Mouse (Mus musculus) left cerebral cortex, postnatal 10 days (tissue): ENCODE data around the gene Notch3. TPM values are rescaled to one million over a fixed set of nuclear protein-coding genes. Genes with fewer than 3 reads are reported as not detected.
"Not testable (repeated sequence)": the region's sequence is repeated elsewhere in the genome, so short reads cannot be mapped to it uniquely, and the experiment has no call there.

Experiments used
- DNase-seq, 2 experiments: peaks; one replicate each; pipeline ENCODE4 v3.0.0; 2021 to 2022; ENCODE audit warnings: low spot score in 2 of 2, mixed read lengths in 1 of 2; ENCODE audit errors: extremely low spot score in 1 of 2
- intact Hi-C: fragments of 180-260 bp; cut with DNase I; formaldehyde crosslinking; loops from one replicate; pipeline ENCODE4 v1.15.1; 2025
- total RNA-seq, 2 experiments: library from RNA; stranded (reverse); gene quantifications; 2 replicates each; pipeline ENCODE4 v1.2.3; 2021

The Notch3 gene
- total RNA-seq, 2 experiments from 2014 or later: 18.3 to 18.5 TPM

DNA sequence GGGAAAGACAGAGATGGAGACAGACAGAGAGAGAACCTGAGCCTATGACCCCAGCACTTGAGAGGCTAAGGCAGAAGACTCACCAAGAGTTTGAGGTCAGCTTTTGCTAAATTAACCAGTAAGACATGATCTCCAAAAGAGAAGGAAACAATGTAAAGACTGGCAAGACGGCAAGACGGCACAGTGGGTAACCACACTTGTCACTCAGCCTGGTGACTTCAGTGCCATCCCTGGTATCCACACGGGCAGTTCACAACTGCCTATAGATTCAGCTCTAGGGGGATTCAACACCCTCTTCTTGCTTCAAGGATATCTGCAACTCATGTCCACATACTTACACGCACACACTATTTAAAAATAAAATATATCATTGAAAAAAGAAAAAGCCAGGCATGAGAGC is 43.1 kb downstream of the Notch3 start:
- intact Hi-C loops: no loop called here
- DNase-seq: no peak

DNA sequence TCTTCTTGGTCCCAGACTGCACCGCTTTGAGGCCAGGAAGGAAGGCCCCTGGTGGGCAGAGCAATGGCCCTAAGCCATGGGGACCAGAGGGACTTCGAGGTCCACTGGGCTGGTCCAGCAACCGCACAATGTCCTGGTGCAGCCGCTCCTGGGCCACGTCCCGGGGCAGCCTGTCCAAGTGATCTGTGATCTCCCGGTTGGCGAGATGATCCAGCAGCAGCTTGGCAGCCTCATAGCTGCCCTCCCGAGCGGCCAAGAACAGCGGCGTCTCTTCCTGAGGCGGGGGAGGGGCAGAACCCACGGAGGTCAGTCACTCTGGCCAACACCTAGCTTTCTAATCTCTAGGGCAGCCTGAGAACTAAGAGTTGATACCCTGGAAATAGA is 44.1 kb downstream of the Notch3 start:
- intact Hi-C loops: no loop called here
- peak in 1 of 2 experiments; percentile 55 for DNase-seq

DNA sequence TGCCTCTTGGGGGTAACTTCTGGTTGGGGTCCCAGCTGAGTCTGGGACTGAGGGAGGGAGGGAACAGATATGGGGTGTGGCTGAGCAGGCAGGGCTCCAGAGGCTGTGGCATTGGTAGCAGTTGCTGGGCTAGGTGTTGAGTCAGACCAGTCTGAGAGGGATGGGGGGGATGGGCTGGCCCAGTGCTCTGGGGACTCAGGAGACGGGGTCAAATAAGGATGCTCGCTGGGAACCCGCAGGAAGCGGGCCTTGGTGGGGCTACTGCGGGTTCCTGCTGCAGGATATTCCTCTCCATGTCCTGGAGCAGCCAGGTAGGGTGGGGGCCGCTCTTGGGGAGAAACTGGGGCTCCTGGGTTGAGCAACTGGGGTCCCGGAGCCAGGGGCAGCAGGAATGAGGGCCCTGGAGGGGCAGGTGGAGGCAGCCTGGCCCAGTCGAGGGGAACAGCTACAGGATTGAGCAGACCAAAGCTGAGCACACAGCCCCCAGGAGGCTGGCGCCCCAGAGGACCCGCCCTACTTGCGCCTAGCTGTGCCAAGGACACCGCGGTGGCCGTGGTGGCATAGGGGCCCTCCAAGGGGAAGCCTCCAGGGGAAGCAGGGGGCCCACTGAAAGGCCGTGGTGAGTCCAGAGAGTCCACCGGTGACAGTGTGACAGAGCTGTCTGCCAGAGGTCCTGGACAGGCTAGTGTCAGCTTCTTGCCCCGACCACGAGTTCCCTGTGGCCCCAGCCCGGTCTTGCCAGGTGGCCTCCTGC is 44.6 kb downstream of the Notch3 start:
- intact Hi-C loops: no loop called here
- DNase-seq: peak in 1 of 2 experiments; percentile 54

DNA sequence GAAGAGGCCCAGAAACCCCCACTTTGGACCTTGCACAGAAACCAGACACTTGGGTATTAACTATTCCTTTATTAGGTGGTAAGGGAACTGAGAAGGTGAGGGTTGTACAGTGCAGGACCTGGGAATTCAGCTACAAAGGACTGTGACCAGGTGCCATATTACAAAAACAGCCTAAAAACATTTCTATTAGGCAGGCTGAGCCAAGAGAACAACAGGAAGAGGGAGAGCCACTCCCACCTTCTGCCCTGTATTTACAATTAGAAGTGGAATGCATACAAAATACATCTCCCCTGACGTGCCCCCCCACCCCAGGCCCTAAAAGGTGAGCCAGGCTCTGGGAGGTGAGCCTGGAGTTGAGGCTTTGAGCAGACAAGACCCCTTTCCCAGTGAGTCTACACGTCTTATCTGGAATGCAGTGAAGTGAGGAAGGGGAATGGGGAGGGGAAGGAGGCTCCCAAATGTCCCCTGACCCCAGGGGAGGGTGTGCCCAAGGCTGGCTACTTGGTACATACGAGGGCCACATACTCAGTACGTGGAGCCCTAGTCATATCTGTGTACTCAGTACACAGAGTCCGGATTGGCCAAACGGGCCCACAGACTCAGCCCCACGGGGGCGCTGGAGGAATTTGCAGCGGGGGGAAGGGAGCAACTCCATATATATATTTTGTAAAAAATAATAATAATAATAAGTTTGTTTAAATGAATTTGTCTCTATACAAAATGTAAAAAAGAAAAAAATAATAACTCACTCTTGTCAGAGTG is 45.7 kb downstream of the Notch3 start:
- DNase-seq: no peak
- intact Hi-C loops: no loop called here

DNA sequence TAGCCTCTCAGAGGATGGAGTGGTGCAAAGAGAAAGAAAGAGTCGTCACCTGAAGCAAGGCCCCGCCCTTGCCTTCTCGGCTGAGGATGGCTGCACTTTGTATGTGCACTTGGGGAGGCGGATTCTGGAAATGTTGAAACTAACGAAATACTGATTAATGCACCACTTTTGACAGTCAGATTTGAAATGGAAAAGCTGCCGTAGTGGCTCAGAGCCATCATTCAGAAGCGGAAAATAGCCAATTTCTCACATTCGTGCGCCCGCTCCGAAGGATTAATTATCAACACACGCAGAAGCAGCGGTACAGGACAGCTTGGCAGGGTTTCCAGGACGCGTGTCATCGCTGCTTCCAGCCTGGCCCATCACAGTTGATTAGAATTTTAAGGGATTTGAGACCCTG is 47.5 kb downstream of the Notch3 start:
- no peak for DNase-seq
- intact Hi-C loops: no loop called here

DNA sequence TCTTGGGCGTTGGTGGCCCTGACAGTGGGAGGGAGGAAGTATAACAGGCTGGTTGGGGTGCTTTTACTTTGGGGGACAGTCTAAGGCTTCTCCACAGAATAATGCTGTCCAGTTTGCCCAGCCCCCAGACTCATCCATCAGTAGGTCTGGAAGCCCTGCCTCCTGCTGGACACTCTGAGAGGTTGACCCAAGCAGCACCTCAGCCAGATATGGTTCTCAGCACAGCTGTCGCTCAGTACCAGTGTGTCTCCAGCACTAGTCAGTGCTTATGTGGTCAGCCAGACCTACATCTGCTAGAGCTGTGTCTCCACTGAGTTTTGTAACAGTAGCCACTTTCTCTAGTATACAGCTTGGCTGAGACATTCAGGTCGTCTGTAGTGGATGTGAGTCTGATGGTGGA is 48.2 kb downstream of the Notch3 start:
- intact Hi-C loops: no loop called here
- no peak for DNase-seq

DNA sequence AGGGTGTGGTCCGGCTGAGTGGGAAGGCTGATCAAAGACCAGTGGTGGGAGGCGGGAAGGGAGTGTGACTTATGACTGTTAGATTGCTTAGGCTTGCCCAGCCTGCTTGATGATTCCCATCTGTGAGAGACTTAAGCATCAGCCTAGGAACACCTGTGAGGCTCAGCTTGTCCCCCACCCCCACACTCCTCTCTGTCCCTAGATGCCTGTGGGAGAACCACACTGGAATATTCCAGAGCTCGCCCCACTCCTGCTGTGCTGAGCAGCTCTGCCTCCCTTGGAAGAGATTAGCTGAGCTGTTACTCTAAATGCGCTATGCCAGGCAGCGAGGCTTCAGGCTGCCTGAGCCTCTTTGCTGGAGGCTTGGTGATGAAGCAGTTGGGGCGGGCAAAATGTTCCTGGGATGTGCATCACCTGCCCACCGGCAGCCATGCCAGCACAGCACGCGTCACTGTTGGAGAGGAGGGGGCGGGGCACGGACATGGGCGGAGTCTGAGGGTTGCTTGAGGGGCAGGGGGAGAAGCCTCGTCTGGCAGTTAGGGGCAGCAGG is 48.7 kb downstream of the Notch3 start:
- intact Hi-C loops: not testable (repeated sequence)
- peak; percentile 35 to 80 for DNase-seq

DNA sequence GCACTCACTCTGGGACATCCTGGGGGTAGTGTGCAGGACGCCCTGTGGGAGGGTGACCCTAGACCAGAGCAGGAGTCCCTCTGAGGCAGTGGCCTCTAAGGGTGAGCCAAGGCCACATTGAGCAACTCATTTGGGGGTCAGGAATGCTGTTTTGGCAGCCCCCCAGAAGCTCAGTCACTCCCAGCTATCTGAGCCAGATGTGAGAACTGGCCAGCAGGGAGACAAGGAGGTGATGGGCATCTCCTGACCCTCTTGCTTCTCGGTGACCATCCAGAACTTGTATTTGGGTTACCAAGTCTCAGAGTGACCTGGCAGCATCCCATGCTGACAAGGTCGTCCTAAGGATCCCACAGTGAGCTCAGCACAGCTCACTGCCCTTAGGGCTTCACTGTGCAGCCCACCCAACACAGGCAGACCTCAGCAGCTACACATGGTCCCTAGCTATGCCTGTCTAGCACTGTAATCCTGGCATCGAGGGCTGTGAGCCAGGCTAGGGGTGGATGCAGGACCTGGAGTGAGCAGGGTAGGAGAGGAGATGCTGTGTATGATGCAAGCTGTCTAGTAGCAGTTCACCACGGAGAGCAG is 49.3 kb downstream of the Notch3 start:
- intact Hi-C loops: no loop called here
- peak in 1 of 2 experiments; percentile 70 for DNase-seq

DNA sequence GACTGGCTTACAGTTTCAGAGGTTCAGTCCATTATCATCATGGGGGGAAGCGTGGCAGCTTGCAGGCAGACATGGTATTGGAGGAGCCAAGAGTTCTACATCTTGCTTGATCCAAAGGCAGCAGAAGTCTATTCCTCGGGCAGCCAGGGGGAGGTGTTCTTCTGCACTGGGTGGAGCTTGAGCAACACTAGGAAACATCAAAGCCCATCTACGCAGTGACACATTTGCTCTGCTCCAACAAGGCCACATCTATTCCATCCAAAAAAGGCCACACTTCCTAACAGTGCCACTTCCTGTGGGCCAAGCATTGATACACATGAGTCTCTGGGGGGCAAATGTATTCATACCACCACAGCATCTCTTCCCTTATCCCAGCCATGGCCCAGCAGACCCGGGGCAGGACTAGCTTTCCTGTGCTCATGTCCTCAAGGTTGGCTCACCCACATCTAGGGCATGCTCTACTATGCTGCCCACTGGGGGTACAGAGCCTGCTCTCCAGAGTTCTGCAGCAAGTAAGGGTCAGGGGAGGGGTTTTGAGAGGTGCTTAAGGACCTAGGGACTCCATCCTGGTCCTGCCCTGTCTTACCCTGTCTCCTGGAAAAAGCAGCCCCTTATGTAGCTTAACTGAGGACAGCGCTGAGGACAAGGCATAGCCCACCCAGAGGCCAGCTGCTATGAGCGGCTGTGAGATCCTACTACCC is 49.9 kb downstream of the Notch3 start:
- intact Hi-C loops: no loop called here
- no peak for DNase-seq

DNA sequence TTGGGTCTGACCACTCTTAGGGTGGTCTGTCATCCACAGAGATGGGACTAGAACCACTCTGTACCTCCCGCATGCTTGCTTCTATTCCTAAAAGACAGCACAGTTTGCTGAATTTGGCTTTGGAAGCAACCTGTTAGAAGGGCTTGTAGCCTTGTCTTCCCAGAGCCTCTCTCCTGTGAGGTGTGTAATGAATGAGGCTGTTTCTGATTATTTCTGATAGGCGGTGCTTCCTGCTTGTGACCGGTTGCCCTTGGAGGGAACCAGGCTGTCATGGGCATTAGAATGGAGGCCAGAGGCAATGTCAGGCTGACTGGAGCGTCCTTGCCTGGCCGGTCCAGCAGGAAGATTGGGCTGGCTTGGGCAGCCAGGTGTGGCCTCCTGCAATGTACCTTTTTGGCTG is 52.2 kb downstream of the Notch3 start:
- DNase-seq, intact Hi-C loops: not testable (repeated sequence)

DNA sequence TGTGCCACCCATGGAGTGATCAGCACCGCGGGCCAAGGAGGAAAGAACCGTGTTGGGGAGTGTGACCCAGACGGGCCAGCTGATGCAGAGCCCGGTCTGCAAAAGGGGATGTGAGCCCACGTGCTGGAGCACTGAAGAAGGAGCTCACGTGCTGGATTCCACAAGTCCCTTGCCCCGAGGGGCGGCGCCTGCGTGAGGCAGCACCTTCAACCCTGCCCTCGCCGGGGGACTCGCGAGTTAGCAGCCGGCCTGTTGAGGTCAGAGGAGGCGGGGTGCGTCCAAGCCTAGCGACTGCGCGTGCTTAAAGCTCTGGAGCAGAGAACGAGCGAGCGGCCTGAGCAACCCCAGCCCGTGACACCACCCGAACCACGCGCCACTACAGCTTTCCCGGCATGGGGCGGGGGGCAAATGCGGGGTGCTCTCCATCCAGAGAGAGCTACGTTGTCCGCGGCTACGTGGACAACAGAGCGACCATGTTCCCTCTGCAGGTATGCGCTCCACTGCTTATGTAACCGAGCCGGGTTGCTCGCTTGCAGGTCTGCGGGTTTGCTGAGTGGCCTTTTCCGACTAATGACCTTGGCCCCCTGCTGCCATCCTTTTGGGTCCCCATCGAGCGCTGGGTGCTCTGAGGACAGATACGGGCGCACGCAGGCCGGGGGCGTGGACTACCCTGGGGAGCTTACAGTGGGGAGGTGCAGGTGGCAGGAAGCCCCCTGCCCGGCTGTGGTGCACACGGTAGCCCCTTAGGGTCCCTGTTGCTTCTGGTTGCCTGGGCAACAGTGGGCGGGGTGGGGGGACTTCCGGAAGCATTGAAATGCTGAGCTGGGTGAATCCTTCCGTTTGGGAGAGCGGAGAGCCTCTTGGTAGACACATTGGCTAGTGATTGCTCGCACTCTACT is 52.9 kb downstream of the Notch3 start:
- intact Hi-C loops: no loop called here
- peak in 1 of 2 experiments; percentile 84 for DNase-seq

DNA sequence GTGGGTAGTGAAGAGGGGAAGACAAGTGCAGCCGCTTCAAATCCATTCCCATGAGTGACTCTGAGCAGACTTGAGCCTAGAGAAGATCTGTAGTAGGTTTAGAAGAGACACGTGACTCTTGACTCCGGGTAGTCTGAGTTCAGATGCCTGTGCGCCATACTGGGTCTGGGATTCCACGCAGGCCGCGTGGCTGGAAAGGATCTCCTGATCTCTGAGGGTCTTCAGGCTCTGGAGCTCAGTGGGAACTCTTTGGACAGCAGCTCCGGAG is 53.5 kb downstream of the Notch3 start:
- intact Hi-C loops: no loop called here
- DNase-seq: no peak

DNA sequence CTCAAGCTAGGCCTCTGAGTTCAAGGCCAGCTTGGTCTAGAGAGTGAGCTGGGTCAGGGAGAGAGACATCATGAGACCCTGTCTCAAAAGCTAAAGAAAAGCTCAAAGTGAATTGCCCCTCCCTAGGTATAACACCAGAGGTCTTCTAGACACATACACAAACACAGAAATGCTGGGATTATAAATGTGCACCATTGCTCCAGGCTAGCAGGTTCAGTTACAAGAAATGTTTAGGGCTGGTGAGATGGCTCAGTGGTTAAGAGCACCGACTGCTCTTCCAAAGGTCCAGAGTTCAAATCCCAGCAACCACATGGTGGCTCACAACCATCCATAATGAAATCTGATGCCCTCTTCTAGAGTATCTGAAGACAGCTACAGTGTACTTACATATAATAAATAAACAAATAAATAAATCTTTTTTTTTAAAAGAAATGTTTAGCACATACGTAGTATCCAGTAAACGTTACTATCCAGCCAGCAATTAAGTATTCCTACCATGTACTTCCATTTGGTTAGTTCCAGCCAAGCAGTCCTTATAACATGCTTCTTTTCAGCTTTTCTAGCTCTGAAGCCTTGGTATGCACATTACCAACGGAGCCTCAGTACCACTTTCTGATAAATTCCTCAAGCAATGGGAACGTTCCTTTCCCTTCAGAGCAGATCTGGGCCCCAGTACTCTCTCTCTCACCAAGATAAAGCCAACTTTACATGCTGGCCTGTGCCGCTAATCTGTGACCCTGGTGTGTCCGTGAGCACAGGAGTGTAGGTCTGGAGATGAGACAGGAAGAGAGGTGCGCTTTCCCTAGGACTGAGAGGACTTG is 54.0 kb downstream of the Notch3 start:
- intact Hi-C loops: no loop called here
- no peak for DNase-seq

DNA sequence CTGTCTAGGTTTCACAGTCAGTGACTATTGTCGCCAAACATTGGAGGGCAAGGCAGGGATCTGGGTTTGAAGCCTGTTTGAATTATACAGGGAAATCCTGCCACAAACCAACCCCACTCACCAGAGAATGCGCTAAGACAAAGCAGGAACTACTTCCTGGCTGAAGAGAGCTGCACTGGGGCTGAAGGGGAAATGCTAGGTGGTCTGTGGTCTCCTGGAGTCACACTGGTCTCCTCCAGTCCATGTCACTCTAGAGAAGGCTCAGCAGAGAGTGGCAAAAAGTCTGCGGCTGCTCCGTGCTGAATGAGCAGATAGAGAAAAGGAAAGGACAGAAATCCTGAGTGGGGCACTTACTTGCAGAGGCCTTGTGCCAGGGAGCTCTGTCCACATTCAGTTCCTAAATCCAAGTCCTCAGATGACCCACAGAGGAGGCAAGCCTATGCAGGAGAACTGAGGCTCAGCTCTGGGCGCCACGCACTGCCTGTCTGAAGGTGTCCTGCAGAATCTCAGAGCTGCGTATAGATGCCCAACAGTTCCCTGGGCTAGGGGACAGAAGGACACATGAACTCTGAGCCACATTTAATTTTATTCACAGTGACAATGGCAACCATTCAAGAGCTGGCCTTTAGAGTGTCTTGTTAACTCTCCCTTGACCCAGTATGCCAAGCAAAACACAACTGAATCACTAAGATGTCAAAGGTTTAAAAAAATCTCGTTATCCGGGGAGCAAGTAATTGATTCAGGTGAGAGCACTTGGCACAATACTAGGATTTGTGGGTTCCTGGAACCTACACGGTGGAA is 55.5 kb downstream of the Notch3 start:
- intact Hi-C loops: no loop called here
- no peak for DNase-seq

DNA sequence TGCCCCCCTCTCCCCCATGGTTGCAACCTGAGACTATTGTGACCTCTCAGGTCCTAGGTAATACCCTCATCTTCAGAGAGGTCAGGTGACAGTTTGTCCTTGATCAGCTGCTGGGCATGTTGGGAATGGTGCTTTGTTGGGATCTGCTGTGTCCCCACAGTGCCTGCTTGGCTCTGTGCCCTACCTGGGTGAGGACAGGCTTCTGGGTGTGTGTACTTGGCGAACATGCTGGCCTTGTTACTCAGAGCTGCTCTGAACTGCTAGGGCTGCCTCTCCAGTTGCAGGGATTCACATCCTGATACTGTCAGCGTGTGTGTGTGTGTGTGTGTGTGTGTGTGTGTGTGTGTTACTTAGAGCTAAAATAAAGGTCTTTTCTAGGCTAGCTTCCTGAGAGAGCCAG is 56.2 kb downstream of the Notch3 start:
- DNase-seq: peak in 1 of 2 experiments; percentile 52
- intact Hi-C loops: no loop called here

DNA sequence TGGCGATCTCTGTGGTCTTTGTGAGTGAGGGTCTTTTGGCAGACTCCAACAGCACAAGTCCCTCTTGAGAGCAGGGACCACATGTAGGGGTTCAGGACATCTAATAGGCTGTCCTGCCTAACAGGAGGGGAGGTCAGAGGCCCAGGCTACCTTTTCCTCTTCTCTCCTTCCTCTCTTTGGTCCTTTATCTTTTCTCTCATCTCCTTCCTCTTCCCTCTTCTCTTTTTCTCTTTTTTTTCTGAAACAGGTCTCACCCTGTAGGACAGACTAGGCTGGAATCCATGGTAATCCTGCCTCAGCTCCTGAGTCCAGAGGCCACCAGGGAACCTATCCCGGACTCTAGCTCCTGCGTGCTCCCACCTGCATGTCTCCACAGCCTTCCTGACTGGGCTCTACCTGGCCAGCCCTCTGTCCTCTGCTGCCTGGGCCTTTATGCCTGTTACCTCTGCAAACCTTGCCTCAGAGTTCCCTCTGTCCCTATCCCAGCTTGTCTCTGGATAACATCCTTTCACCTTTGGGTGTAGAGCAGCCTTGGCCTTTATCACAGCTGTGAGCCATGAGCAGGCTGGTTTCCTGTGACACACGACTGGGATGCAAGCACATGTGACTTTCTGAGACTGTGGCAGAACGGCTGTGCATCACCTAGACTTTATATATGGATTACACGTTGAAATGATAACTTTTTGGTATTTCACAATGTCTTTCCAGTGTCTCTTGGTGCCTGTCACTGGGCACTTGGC is 57.3 kb downstream of the Notch3 start:
- intact Hi-C loops: no loop called here
- no peak for DNase-seq
